Mouse (Mus musculus) Patski (cell line): ENCODE measurements around the gene Ppat. TPM values are rescaled to one million over a fixed set of nuclear protein-coding genes. Genes with fewer than 3 reads are reported as not detected.
A peak's percentile ranks its signal among the peaks of the same experiment; 100 is the strongest.

Experiments used
- ATAC-seq: fragments of 100-300 bp; one replicate; pipeline ENCODE4 v1.8.0; 2021
- CTCF ChIA-PET: fragments of 350-600 bp; sonication (Branson Sonifier 250); formaldehyde crosslinking; loops from one replicate; lab custom pipeline; 2022; ENCODE audit warnings: inconsistent platforms; lab: Charles Lee
- POLR2A ChIA-PET: fragments of 350-600 bp; sonication (Branson Sonifier 250); formaldehyde crosslinking; loops from one replicate; lab custom pipeline; 2022; ENCODE audit warnings: antibody characterized with exemption, inconsistent platforms; lab: Charles Lee
- DNase-seq: peaks from one replicate; pipeline ENCODE4 v3.0.0-alpha.2; 2011; ENCODE audit warnings: low read depth, low spot score
- H3K27me3 ChIP-seq: fragments of 371-371 bp; one replicate; pipeline ENCODE4 v1.5.1; 2021
- CTCF ChIP-seq: fragments of 100-300 bp; IDR thresholded peaks from one replicate; pipeline ENCODE4 v1.5.1; 2021
- in situ Hi-C: fragments of 300-500 bp; cut with MboI; formaldehyde crosslinking; loops from 3 replicates; pipeline ENCODE4 v1.11.1; 2018; ENCODE audit warnings: low pct_unique_long_range_greater_than_20kb, mixed read lengths
- polyA plus RNA-seq: library from polyadenylated mRNA; unstranded; gene quantifications from one replicate; pipeline ENCODE4 v1.2.3, GENCODE M21; 2021

Ppat gene
- polyA plus RNA-seq, 1 experiment from 2014 or later = 30.8 TPM

- in situ Hi-C loops = no loop called here
- CTCF ChIA-PET = interaction anchor here (1.2 to 1.5 kb wide), 3 partner anchors 13 to 46 kb away, joined by 3 to 4 read pairs (median 3); no protein-coding TSS in a partner anchor
- H3K27me3 ChIP-seq = no peaks in the 10 kb centered on the region
- no peak for TF ChIP-seq CTCF
- peak; percentile 68 for ATAC-seq
- POLR2A ChIA-PET = no interaction called here
- DNase-seq = peak; percentile 50
These were observed 17.9 kb upstream of the Ppat start for GRCm38 (mm10) chr5:76969250-76969649.

- DNase-seq = no peak
- H3K27me3 ChIP-seq = no peaks in the 10 kb centered on the region
- ChIA-PET CTCF (interaction anchor here (0.8 to 1.8 kb wide), 9 partner anchors 10 to 42 kb away, joined by 3 to 6 read pairs (median 3); partner anchors contain the start of genes Paics and Srp72), POLR2A (no interaction called here)
- TF ChIP-seq CTCF = peak; percentile 37
- in situ Hi-C loops = no loop called here
- no peak for ATAC-seq
These were observed 13.3 kb upstream of the Ppat start for GRCm38 (mm10) chr5:76964651-76965050.

GRCm38 (mm10) chr5:76962545-76962944 is 11.2 kb upstream of the Ppat start:
- CTCF ChIA-PET = interaction anchor here (1.2 kb wide), 2 partner anchors 8 to 79 kb away, joined by 3 read pairs; no protein-coding TSS in a partner anchor
- H3K27me3 ChIP-seq = no peaks in the 10 kb centered on the region
- POLR2A ChIA-PET = interaction anchor here (0.7 kb wide), 1 partner anchor 56 kb away, joined by 3 read pairs; no protein-coding TSS in a partner anchor
- ATAC-seq (no peak), DNase-seq (no peak)
- in situ Hi-C loops = no loop called here
- TF ChIP-seq CTCF = no peak

GRCm38 (mm10) chr5:76959587-76959986 is 8.2 kb upstream of the Ppat start:
- H3K27me3 ChIP-seq = no peaks in the 10 kb centered on the region
- ChIA-PET POLR2A (interaction anchor here (0.9 kb wide), 1 partner anchor 14 kb away, joined by 5 read pairs; no protein-coding TSS in a partner anchor), CTCF (interaction anchor here (0.6 to 1.0 kb wide), 2 partner anchors 9 to 12 kb away, joined by 3 read pairs; no protein-coding TSS in a partner anchor)
- no peak for ATAC-seq
- in situ Hi-C loops = loop anchor here (10.0 kb wide), 1 partner anchor 375 kb away; the partner anchor contains the start of gene Cep135
- no peak for DNase-seq
- no peak for TF ChIP-seq CTCF

- TF ChIP-seq CTCF = no peak
- ChIA-PET POLR2A (no interaction called here), CTCF (interaction anchor here (0.9 to 1.9 kb wide), 4 partner anchors 8 to 46 kb away, joined by 3 to 5 read pairs (median 4); no protein-coding TSS in a partner anchor)
- H3K27me3 ChIP-seq = no peaks in the 10 kb centered on the region
- in situ Hi-C loops = loop anchor here (10.0 kb wide), 1 partner anchor 373 kb away; the partner anchor contains the start of gene Cep135
- no peak for ATAC-seq
- no peak for DNase-seq
These were observed 6.6 kb upstream of the Ppat start for GRCm38 (mm10) chr5:76957954-76958353.

GRCm38 (mm10) chr5:76955474-76955873 is 4.1 kb upstream of the Ppat start:
- POLR2A ChIA-PET = no interaction called here
- H3K27me3 ChIP-seq = no peaks in the 10 kb centered on the region
- no peak for TF ChIP-seq CTCF
- no peak for DNase-seq
- ATAC-seq = no peak
- CTCF ChIA-PET = interaction anchor here (0.9 to 1.6 kb wide), 3 partner anchors 10 to 13 kb away, joined by 3 read pairs; no protein-coding TSS in a partner anchor
- in situ Hi-C loops = loop anchor here (10.0 kb wide), 1 partner anchor 371 kb away; the partner anchor contains the start of gene Cep135

- ATAC-seq (no peak), DNase-seq (no peak)
- CTCF ChIA-PET = interaction anchor here (0.9 to 1.7 kb wide), 6 partner anchors 8 to 50 kb away, joined by 3 to 6 read pairs (median 4); partner anchors contain the start of gene Aasdh
- in situ Hi-C loops = loop anchor here (5.0 to 10.0 kb wide), 2 partner anchors 52 to 370 kb away; partner anchors contain the start of gene Cep135
- POLR2A ChIA-PET = interaction anchor here (1.4 kb wide), 1 partner anchor 32 kb away, joined by 3 read pairs; no protein-coding TSS in a partner anchor
- H3K27me3 ChIP-seq = no peaks in the 10 kb centered on the region
- TF ChIP-seq CTCF = no peak
These were observed 3.0 kb upstream of the Ppat start for GRCm38 (mm10) chr5:76954271-76954900.

GRCm38 (mm10) chr5:76953794-76954193 is 2.4 kb upstream of the Ppat start:
- ChIA-PET CTCF (interaction anchor here (0.9 to 1.7 kb wide), 6 partner anchors 9 to 49 kb away, joined by 3 to 6 read pairs (median 4); partner anchors contain the start of gene Aasdh), POLR2A (interaction anchor here (0.7 to 1.4 kb wide), 2 partner anchors 31 to 275 kb away, joined by 3 read pairs; no protein-coding TSS in a partner anchor)
- DNase-seq (no peak), ATAC-seq (no peak)
- in situ Hi-C loops = loop anchor here (5.0 to 10.0 kb wide), 2 partner anchors 51 to 369 kb away; partner anchors contain the start of gene Cep135
- TF ChIP-seq CTCF = no peak
- no peaks in the 10 kb centered on the region for H3K27me3 ChIP-seq

GRCm38 (mm10) chr5:76952112-76953040 is 998 bp upstream of the Ppat start:
- ATAC-seq = no peak
- DNase-seq = no peak
- no peak for TF ChIP-seq CTCF
- ChIA-PET CTCF (interaction anchor here (1.3 to 1.7 kb wide), 2 partner anchors 12 to 48 kb away, joined by 5 to 6 read pairs; partner anchors contain the start of gene Aasdh), POLR2A (interaction anchor here (1.1 to 2.2 kb wide), 2 partner anchors 46 to 48 kb away, joined by 3 to 8 read pairs; partner anchors contain the start of gene Aasdh)
- no peaks in the 10 kb centered on the region for H3K27me3 ChIP-seq
- in situ Hi-C loops = loop anchor here (5.0 to 10.0 kb wide), 2 partner anchors 50 to 368 kb away; partner anchors contain the start of gene Cep135
